Mouse (Mus musculus) small intestine, adult 2 months (tissue): ENCODE measurements around the gene Zbtb12.

Experiments used
- CTCF ChIP-seq: fragments of 200-500 bp; IDR thresholded peaks from 2 replicates; pipeline ENCODE4 v1.5.1; 2012; ENCODE audit warnings: low read depth, mild to moderate bottlenecking, control low read depth, inconsistent platforms, low read length, moderate library complexity, mixed read lengths; ENCODE audit not compliant: insufficient replicate concordance, insufficient read length; ENCODE audit errors: extremely low read depth
- POLR2A ChIP-seq: fragments of 200-500 bp; IDR thresholded peaks from 2 replicates; pipeline ENCODE4 v1.6.1; 2012; ENCODE audit warnings: low read depth, mild to moderate bottlenecking, control low read depth, inconsistent platforms, low read length, moderate library complexity

DNA sequence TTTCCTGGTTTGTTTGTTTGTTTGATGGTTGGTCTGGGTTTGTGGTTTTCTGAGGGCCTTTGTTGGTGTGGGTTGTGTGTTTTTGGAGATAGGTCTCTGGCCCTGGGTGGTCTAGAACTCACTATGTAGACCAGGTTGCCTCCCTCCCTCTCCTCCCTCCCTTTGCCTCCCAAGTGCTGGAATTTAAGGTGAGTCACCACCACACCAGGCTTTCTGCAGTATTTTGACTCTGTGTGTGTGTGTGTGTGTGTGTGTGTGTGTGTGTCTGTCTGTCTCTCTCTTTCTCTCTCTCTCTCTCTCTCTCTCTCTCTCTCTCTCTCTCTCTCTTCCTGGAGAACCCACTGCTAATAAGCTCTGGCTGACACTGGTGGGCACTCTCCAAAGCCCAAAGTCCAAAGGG is 1.9 kb downstream of the Zbtb12 start:
- TF ChIP-seq CTCF (no peak), POLR2A (no peak)
